Mouse (Mus musculus): Measurements from ENCODE around the gene Ap3d1. TPM values are rescaled to one million over a fixed set of nuclear protein-coding genes. Genes with fewer than 3 reads are reported as not detected.

Ap3d1 gene
- polyA plus RNA-seq, 1 experiment = 92.5 TPM

DNA sequence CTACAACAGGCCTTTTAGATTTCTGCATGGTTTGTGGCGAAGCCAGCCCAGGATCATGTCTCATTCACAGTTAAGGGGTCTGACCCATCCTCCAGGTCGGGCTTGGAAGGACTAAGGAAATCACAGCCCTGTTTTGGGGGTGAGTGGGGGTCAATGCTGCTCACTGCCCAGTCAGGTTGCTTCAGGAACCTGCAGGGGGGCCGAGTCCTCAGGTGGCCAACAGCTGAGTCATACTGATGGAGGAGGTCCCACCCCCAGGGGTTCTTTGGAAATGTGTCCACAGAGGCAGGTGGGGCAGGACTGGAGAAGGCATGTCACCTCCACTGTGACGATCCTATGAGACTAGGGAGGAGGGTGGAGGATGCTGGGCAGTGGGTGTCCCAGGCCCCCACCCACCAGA lies 76.6 kb downstream of the Ap3d1 start:
- Histone ChIP-seq H3K4me1 (ENCODE audit: control insufficient read depth, insufficient read depth, insufficient read length) (peaks cover 55% of the 10 kb centered on the region), H3K4me3 (ENCODE audit: extremely low read depth, insufficient read depth, insufficient read length) (no peak overlapping the region), H3K27me3 (ENCODE audit: control insufficient read depth, insufficient read depth, low read length) (no peaks in the 10 kb centered on the region), H3K27ac (ENCODE audit: insufficient read depth, low read length) (peak overlapping the region; percentile 45), H3K36me3 (ENCODE audit: control insufficient read depth, insufficient read depth, low read length) (peaks cover 45% of the 10 kb centered on the region)
- 56% methylated on average over 4 of the region's 4 CpGs for WGBS
- TF ChIP-seq POLR2A (IDR thresholded peaks at IDR 0.05; ENCODE audit: low read depth, low read length) = no peak
- TF ChIP-seq CTCF (IDR thresholded peaks at IDR 0.05; ENCODE audit: extremely low read depth, insufficient read depth, insufficient read length, insufficient replicate concordance) = no peak
- no peak for DNase-seq (ENCODE audit: low read depth in 1 of 2, low spot score in 2 of 2)

GRCm38 (mm10) chr10:80665016-80665380 lies 77.1 kb downstream of the Ap3d1 start:
- 16% methylated on average over 10 of the region's 10 CpGs for WGBS
- no peak for DNase-seq (ENCODE audit: low read depth in 1 of 2, low spot score in 2 of 2)
- H3K27me3 ChIP-seq (ENCODE audit: control insufficient read depth, insufficient read depth, low read length) = no peaks in the 10 kb centered on the region
- peaks cover 51% of the 10 kb centered on the region for H3K4me1 ChIP-seq (ENCODE audit: control insufficient read depth, insufficient read depth, insufficient read length)
- peak overlapping the region; percentile 78 for H3K27ac ChIP-seq (ENCODE audit: insufficient read depth, low read length)
- no peak overlapping the region for H3K4me3 ChIP-seq (ENCODE audit: extremely low read depth, insufficient read depth, insufficient read length)
- peaks cover 42% of the 10 kb centered on the region for H3K36me3 ChIP-seq (ENCODE audit: control insufficient read depth, insufficient read depth, low read length)
- no peak for TF ChIP-seq POLR2A (IDR thresholded peaks at IDR 0.05; ENCODE audit: low read depth, low read length)
- no peak for TF ChIP-seq CTCF (IDR thresholded peaks at IDR 0.05; ENCODE audit: extremely low read depth, insufficient read depth, insufficient read length, insufficient replicate concordance)

DNA sequence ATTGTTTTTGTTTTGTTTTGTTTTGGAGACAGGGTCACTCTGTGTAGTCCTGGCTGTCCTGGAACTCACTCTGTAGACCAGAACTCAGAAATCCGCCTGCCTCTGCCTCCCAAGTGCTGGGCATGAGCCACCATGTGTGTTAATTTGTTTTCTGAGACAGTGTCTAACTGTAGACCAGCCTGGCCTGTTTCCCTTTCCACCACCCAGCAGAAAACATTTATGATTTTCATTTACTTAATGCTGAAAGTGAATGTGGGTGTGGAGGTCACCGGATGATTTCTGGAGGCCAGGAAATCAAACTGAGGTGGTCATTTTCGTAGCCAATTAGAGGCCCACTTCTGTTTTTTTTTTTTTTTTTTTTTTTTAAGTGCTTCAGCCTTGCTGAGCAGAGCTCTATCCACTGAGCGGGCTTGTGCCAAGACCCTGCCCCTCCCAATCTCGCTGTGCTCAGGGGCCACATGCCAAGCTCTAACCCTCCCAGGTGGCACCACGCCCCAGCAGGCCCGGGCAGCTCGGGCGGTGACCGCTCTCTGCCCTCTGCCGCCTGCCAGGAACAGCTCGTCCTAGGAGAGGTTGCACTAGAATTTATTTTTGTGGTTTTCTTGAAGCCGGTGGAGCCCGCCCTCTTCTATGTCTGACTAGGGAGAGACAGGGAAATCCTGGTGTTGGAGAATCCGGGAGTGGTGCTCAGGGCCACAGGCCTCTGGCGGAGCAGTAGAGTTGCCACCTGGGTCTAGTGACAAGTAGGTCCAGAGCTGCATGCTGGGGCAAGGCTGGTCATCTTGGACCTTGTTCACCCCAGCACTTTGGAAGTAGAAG lies 77.7 kb downstream of the Ap3d1 start:
- peaks cover 46% of the 10 kb centered on the region for H3K4me1 ChIP-seq (ENCODE audit: control insufficient read depth, insufficient read depth, insufficient read length)
- H3K4me3 ChIP-seq (ENCODE audit: extremely low read depth, insufficient read depth, insufficient read length) = no peak overlapping the region
- 7% methylated on average over 16 of the region's 16 CpGs for WGBS
- H3K36me3 ChIP-seq (ENCODE audit: control insufficient read depth, insufficient read depth, low read length) = peaks cover 36% of the 10 kb centered on the region
- TF ChIP-seq CTCF (IDR thresholded peaks at IDR 0.05; ENCODE audit: extremely low read depth, insufficient read depth, insufficient read length, insufficient replicate concordance) (no peak), POLR2A (IDR thresholded peaks at IDR 0.05; ENCODE audit: low read depth, low read length) (no peak)
- no peaks in the 10 kb centered on the region for H3K27me3 ChIP-seq (ENCODE audit: control insufficient read depth, insufficient read depth, low read length)
- H3K27ac ChIP-seq (ENCODE audit: insufficient read depth, low read length) = peak overlapping the region; percentile 78
- no peak for DNase-seq (ENCODE audit: low read depth in 1 of 2, low spot score in 2 of 2)

GRCm38 (mm10) chr10:80663485-80664196 lies 78.4 kb downstream of the Ap3d1 start:
- Histone ChIP-seq H3K4me1 (ENCODE audit: control insufficient read depth, insufficient read depth, insufficient read length) (peaks cover 46% of the 10 kb centered on the region), H3K27ac (ENCODE audit: insufficient read depth, low read length) (peak overlapping the region; percentile 78), H3K4me3 (ENCODE audit: extremely low read depth, insufficient read depth, insufficient read length) (no peak overlapping the region), H3K27me3 (ENCODE audit: control insufficient read depth, insufficient read depth, low read length) (no peaks in the 10 kb centered on the region), H3K36me3 (ENCODE audit: control insufficient read depth, insufficient read depth, low read length) (peaks cover 28% of the 10 kb centered on the region)
- peak in 1 of 2 experiments; percentile 58 for DNase-seq (ENCODE audit: low read depth in 1 of 2, low spot score in 2 of 2)
- TF ChIP-seq POLR2A (IDR thresholded peaks at IDR 0.05; ENCODE audit: low read depth, low read length) = no peak; the same call in 1 of the 2 replicates
- TF ChIP-seq CTCF (IDR thresholded peaks at IDR 0.05; ENCODE audit: extremely low read depth, insufficient read depth, insufficient read length, insufficient replicate concordance) = no peak
- WGBS = 25% methylated on average over 5 of the region's 5 CpGs

- TF ChIP-seq POLR2A (IDR thresholded peaks at IDR 0.05; ENCODE audit: low read depth, low read length) = no peak
- peak; percentile 61; the same call in 1 of the 2 replicates for TF ChIP-seq CTCF (IDR thresholded peaks at IDR 0.05; ENCODE audit: extremely low read depth, insufficient read depth, insufficient read length, insufficient replicate concordance)
- Histone ChIP-seq H3K36me3 (ENCODE audit: control insufficient read depth, insufficient read depth, low read length) (peaks cover 4% of the 10 kb centered on the region), H3K27me3 (ENCODE audit: control insufficient read depth, insufficient read depth, low read length) (no peaks in the 10 kb centered on the region), H3K4me3 (ENCODE audit: extremely low read depth, insufficient read depth, insufficient read length) (no peak overlapping the region), H3K27ac (ENCODE audit: insufficient read depth, low read length) (no peak overlapping the region), H3K4me1 (ENCODE audit: control insufficient read depth, insufficient read depth, insufficient read length) (peaks cover 59% of the 10 kb centered on the region)
- DNase-seq (ENCODE audit: low read depth in 1 of 2, low spot score in 2 of 2) = peak; percentile 45 to 67
- 38% methylated on average over 5 of the region's 5 CpGs for WGBS
Measured at GRCm38 (mm10) chr10:80661149-80661548, 80.9 kb downstream of the Ap3d1 start.

DNA sequence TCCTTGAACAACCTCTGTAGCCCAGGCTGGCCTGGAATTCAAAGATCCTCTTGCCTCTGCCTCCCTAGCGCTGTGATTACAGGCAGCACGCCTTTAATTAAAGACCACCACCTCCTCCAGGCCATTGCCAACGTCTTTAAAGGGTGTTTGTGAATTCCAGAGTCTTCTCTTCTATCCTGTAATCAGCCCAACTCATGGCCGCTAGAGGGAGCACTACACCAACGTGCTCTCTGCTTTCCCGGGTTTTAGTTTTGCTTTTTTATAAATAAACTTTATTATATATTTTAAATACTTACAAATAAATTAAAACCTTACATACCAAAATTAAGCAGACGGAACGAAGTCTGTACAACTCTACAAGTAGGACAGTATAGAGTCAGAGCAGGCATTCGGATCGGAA lies 82.9 kb downstream of the Ap3d1 start:
- no peaks in the 10 kb centered on the region for H3K27me3 ChIP-seq (ENCODE audit: control insufficient read depth, insufficient read depth, low read length)
- H3K4me1 ChIP-seq (ENCODE audit: control insufficient read depth, insufficient read depth, insufficient read length) = peaks cover 49% of the 10 kb centered on the region
- H3K36me3 ChIP-seq (ENCODE audit: control insufficient read depth, insufficient read depth, low read length) = no peaks in the 10 kb centered on the region
- 9% methylated on average over 10 of the region's 10 CpGs for WGBS
- peak; percentile 45; the same call in 1 of the 2 replicates for TF ChIP-seq CTCF (IDR thresholded peaks at IDR 0.05; ENCODE audit: extremely low read depth, insufficient read depth, insufficient read length, insufficient replicate concordance)
- no peak for TF ChIP-seq POLR2A (IDR thresholded peaks at IDR 0.05; ENCODE audit: low read depth, low read length)
- H3K4me3 ChIP-seq (ENCODE audit: extremely low read depth, insufficient read depth, insufficient read length) = 0 out of 2 replicates have a peak overlapping the region, but pooled peaks have one; percentile 15
- peak overlapping the region; percentile 81 for H3K27ac ChIP-seq (ENCODE audit: insufficient read depth, low read length)
- peak; percentile 55 to 73 for DNase-seq (ENCODE audit: low read depth in 1 of 2, low spot score in 2 of 2)
